ENCODE assay signal across 7 mouse cellular contexts in genomic region chr1:144003904-144004740, GRCm38 (mm10). TPM values are rescaled to one million over a fixed set of nuclear protein-coding genes. Genes with fewer than 3 reads are reported as not detected.
DNase-seq lines count a peak whose midpoint lies in the region; ATAC-seq lines count a peak whose summit lies in the region.

Gene Rgs2 (minus strand): TSS chr1:144004161.

- ATAC-seq in intestine, embryonic 16.5 days: peak; percentile 100
- ATAC-seq in midbrain, embryonic 11.5 days (ENCODE audit: low FRiP score): peak; percentile 99

- H3K9ac ChIP-seq in intestine, embryonic 16.5 days (ENCODE audit: low read depth, low read length): peak within 1 kb of the TSS; percentile 76
- peak within 1 kb of the TSS; percentile 72 for H3K9ac ChIP-seq in midbrain, embryonic 11.5 days (ENCODE audit: low read length)

- peak within 1 kb of the TSS; percentile 77 for H3K4me3 ChIP-seq in intestine, embryonic 16.5 days (ENCODE audit: low read length)
- H3K4me3 ChIP-seq in midbrain, embryonic 11.5 days (ENCODE audit: low read depth, low read length): peak within 1 kb of the TSS; percentile 56

- no peaks in the 10 kb centered on the region for H3K9me3 ChIP-seq in intestine, embryonic 16.5 days (ENCODE audit: control insufficient read depth, low read length)
- no peaks in the 10 kb centered on the region for H3K9me3 ChIP-seq in midbrain, embryonic 11.5 days (ENCODE audit: control insufficient read depth, low read length)

- H3K27me3 ChIP-seq in intestine, embryonic 16.5 days (replicated peaks; ENCODE audit: control insufficient read depth, insufficient read depth, low read length): no peaks in the 10 kb centered on the region
- no peaks in the 10 kb centered on the region for H3K27me3 ChIP-seq in midbrain, embryonic 11.5 days (ENCODE audit: control insufficient read depth, insufficient read depth, low read length)

- H3K4me2 ChIP-seq in intestine, embryonic 16.5 days (ENCODE audit: low read depth, low read length): peak within 1 kb of the TSS; percentile 78
- peak within 1 kb of the TSS; percentile 81 for H3K4me2 ChIP-seq in midbrain, embryonic 11.5 days

- peaks cover 4% of the 10 kb centered on the region; the same call in 1 of the 2 replicates for H3K4me1 ChIP-seq in intestine, embryonic 16.5 days (ENCODE audit: control insufficient read depth, insufficient read depth, low read length)
- H3K4me1 ChIP-seq in midbrain, embryonic 11.5 days (ENCODE audit: control insufficient read depth, insufficient read depth, low read length): peaks cover 12% of the 10 kb centered on the region

- H3K36me3 ChIP-seq in intestine, embryonic 16.5 days (ENCODE audit: control insufficient read depth, insufficient read depth, low read length): no peaks in the 10 kb centered on the region
- no peaks in the 10 kb centered on the region for H3K36me3 ChIP-seq in midbrain, embryonic 11.5 days (ENCODE audit: control insufficient read depth, insufficient read depth, low read length)

- peak; percentile 99 to 100 for DNase-seq in adrenal gland, adult 18-20 months (ENCODE audit: low spot score in 2 of 2)
- DNase-seq in embryo, embryonic 11 days: peak; percentile 97
- DNase-seq in gastrocnemius, postnatal 36 days: peak; percentile 91 to 94
- DNase-seq in left cerebral cortex, postnatal 36 days (ENCODE audit: low spot score in 2 of 2): peak; percentile 96 to 97
- DNase-seq in midbrain, embryonic 11.5 days (ENCODE audit: low spot score, missing footprints): peak; percentile 100
- peak; percentile 96 for DNase-seq in skeletal muscle tissue, adult 2 months (ENCODE audit: low read depth, low spot score)

- WGBS in intestine, embryonic 16.5 days: under 1% methylated on average over 57 of the region's 57 CpGs
- WGBS in midbrain, embryonic 11.5 days: under 1% methylated on average over 56 of the region's 57 CpGs

- intact Hi-C loops in gastrocnemius, postnatal 36 days (cut with DNase I): no loop called here
- intact Hi-C loops in left cerebral cortex, postnatal 36 days (cut with DNase I): loop anchor here (1.0 to 10.0 kb wide), 3 partner anchors 87 to 191 kb away; no protein-coding TSS in a partner anchor

- peak within 1 kb of the TSS; percentile 45 for H3K27ac ChIP-seq in intestine, embryonic 16.5 days (ENCODE audit: low read length)
- peak within 1 kb of the TSS; percentile 51 for H3K27ac ChIP-seq in midbrain, embryonic 11.5 days (ENCODE audit: low read depth, low read length)

RNA-seq across cellular contexts. Expression of gene Rgs2, which starts in this region (rescaled TPM):
- 100 to 1,000 TPM; 210 to 229 TPM for total RNA-seq in adrenal gland, adult 18-20 months (2021)
- 1 to 10 TPM; 6.9 to 7.9 TPM for total RNA-seq in gastrocnemius, postnatal 36 days (2021)
- polyA plus RNA-seq in intestine, embryonic 16.5 days (2015; fragmentation: Nextera tagmentation; extraction: Ambion mirVana): 46.9 and 50.0 TPM in 2 replicates
- 10 to 100 TPM; 58.5 to 64.2 TPM for total RNA-seq in left cerebral cortex, postnatal 36 days (2021)
- 83.6 and 90.7 TPM in 2 replicates for polyA plus RNA-seq in midbrain, embryonic 11.5 days (2014; fragmentation: Nextera tagmentation; extraction: Ambion mirVana)

Comparison
In these comparisons a context has a peak if more than half of its experiments do, and no peak if none do; other contexts are left out.
1. Peak in every context shown above with its lines: DNase-seq, ATAC-seq, H3K4me3 ChIP-seq and H3K27ac ChIP-seq.
2. RNA of gene Rgs2 (total RNA-seq): 210 to 229 TPM in adrenal gland, adult 18-20 months and 58.5 to 64.2 TPM in left cerebral cortex, postnatal 36 days; 6.9 to 7.9 TPM in gastrocnemius, postnatal 36 days; every median in the first group is over 4 times any median in the second.